Mouse (Mus musculus): Measurements from ENCODE around the gene Gm10518. TPM values are rescaled to one million over a fixed set of nuclear protein-coding genes. Genes with fewer than 3 reads are reported as not detected.

Gene Gm10518
- 6.3 TPM for polyA plus RNA-seq (2014; fragmentation: Illumina TruSeq; extraction: RNeasy Lipid Tissue Mini Kit (QIAGEN cat#74804); ENCODE audit: low read depth, low replicate concordance)

GRCm38 (mm10) chr1:179802610-179803512, at the start of gene Gm10518:
TSS of gene Gm10518 (plus strand) at chr1:179803376.

GRCm38 (mm10) chr1:179803513-179804139, 450 bp downstream of the Gm10518 start, which contains the start of gene Ahctf1:
TSS of gene Ahctf1 (minus strand) at chr1:179803680.

Other genes with a start within 250 kb of the Gm10518 start
- 1,246 TPM for gene Sccpdh, start 135.2 kb upstream of the Gm10518 start, polyA plus RNA-seq (2014; fragmentation: Illumina TruSeq; extraction: RNeasy Lipid Tissue Mini Kit (QIAGEN cat#74804); ENCODE audit: low read depth, low replicate concordance)
- not detected for gene Kif28, start 58.1 kb upstream of the Gm10518 start, polyA plus RNA-seq (2014; fragmentation: Illumina TruSeq; extraction: RNeasy Lipid Tissue Mini Kit (QIAGEN cat#74804); ENCODE audit: low read depth, low replicate concordance)
- 206 TPM for gene Ahctf1, start 304 bp downstream of the Gm10518 start, polyA plus RNA-seq (2014; fragmentation: Illumina TruSeq; extraction: RNeasy Lipid Tissue Mini Kit (QIAGEN cat#74804); ENCODE audit: low read depth, low replicate concordance)
- 36.5 TPM for gene Cdc42bpa, start 157.1 kb downstream of the Gm10518 start, polyA plus RNA-seq (2014; fragmentation: Illumina TruSeq; extraction: RNeasy Lipid Tissue Mini Kit (QIAGEN cat#74804); ENCODE audit: low read depth, low replicate concordance)